Mouse (Mus musculus): ENCODE data around the gene Clasp1. TPM values are rescaled to one million over a fixed set of nuclear protein-coding genes. Genes with fewer than 3 reads are reported as not detected.

Gene Clasp1
- polyA plus RNA-seq, 1 experiment: 22.3 TPM

GRCm38 (mm10) chr1:118649933-118650770 is 261.3 kb downstream of the Clasp1 start:
- Histone ChIP-seq H3K4me1 (ENCODE audit: control insufficient read depth, insufficient read depth, low read length) (no peaks in the 10 kb centered on the region), H3K27ac (ENCODE audit: insufficient read depth, low read depth, low read length) (no peak overlapping the region), H3K4me3 (ENCODE audit: insufficient read depth, low read length) (no peak overlapping the region)
- TF ChIP-seq POLR2A (IDR thresholded peaks at IDR 0.05; ENCODE audit: borderline replicate concordance, low read depth, low read length) (no peak), CTCF (IDR thresholded peaks at IDR 0.05; ENCODE audit: low read depth, low read length) (no peak)

GRCm38 (mm10) chr1:118650771-118651080 is 261.9 kb downstream of the Clasp1 start:
- TF ChIP-seq POLR2A (IDR thresholded peaks at IDR 0.05; ENCODE audit: borderline replicate concordance, low read depth, low read length) (no peak), CTCF (IDR thresholded peaks at IDR 0.05; ENCODE audit: low read depth, low read length) (no peak)
- H3K4me1 ChIP-seq (ENCODE audit: control insufficient read depth, insufficient read depth, low read length): no peaks in the 10 kb centered on the region

GRCm38 (mm10) chr1:118658716-118659115 is 269.9 kb downstream of the Clasp1 start:
- H3K4me1 ChIP-seq (ENCODE audit: control insufficient read depth, insufficient read depth, low read length): no peaks in the 10 kb centered on the region
- H3K27ac ChIP-seq (ENCODE audit: insufficient read depth, low read depth, low read length): no peak overlapping the region
- TF ChIP-seq POLR2A (IDR thresholded peaks at IDR 0.05; ENCODE audit: borderline replicate concordance, low read depth, low read length) (no peak), CTCF (IDR thresholded peaks at IDR 0.05; ENCODE audit: low read depth, low read length) (no peak)
- H3K4me3 ChIP-seq (ENCODE audit: insufficient read depth, low read length): no peak overlapping the region

More at GRCm38 (mm10) chr1:118650771-118651080, 261.9 kb downstream of the Clasp1 start:
- Histone ChIP-seq H3K27ac (ENCODE audit: insufficient read depth, low read depth, low read length) (no peak overlapping the region), H3K4me3 (ENCODE audit: insufficient read depth, low read length) (no peak overlapping the region)

- TF ChIP-seq CTCF (IDR thresholded peaks at IDR 0.05; ENCODE audit: low read depth, low read length) (no peak), POLR2A (IDR thresholded peaks at IDR 0.05; ENCODE audit: borderline replicate concordance, low read depth, low read length) (no peak)
- no peaks in the 10 kb centered on the region for H3K4me1 ChIP-seq (ENCODE audit: control insufficient read depth, insufficient read depth, low read length)
- no peak overlapping the region for H3K4me3 ChIP-seq (ENCODE audit: insufficient read depth, low read length)
- no peak overlapping the region for H3K27ac ChIP-seq (ENCODE audit: insufficient read depth, low read depth, low read length)
Observed at GRCm38 (mm10) chr1:118660880-118661465, 272.1 kb downstream of the Clasp1 start.

Other genes with a start within 250 kb of the Clasp1 start
- not detected in 2 replicates for gene Gm29106, start 212.5 kb upstream of the Clasp1 start, polyA plus RNA-seq (2012; ENCODE audit: insufficient read depth, insufficient read length, missing spikeins)
- 68.5 and 70.1 TPM in 2 replicates for gene Tsn, start 77.3 kb upstream of the Clasp1 start, polyA plus RNA-seq (2012; ENCODE audit: insufficient read depth, insufficient read length, missing spikeins)
- gene Nifk, start 67.2 kb upstream of the Clasp1 start, polyA plus RNA-seq (2012; ENCODE audit: insufficient read depth, insufficient read length, missing spikeins): 24.5 and 25.6 TPM in 2 replicates
- not detected in 2 replicates for gene Tfcp2l1, start 238.9 kb downstream of the Clasp1 start, polyA plus RNA-seq (2012; ENCODE audit: insufficient read depth, insufficient read length, missing spikeins)